Mouse (Mus musculus): Measurements from ENCODE around the gene Ccdc6. TPM values are rescaled to one million over a fixed set of nuclear protein-coding genes. Genes with fewer than 3 reads are reported as not detected.
A peak's percentile ranks its signal among the peaks of the same experiment; 100 is the strongest.

Ccdc6 gene
- total RNA-seq, 2 experiments from 2014 or later, result 56.2 to 62.9 TPM

- no peak for DNase-seq (ENCODE audit: extremely low spot score in 1 of 2, low spot score in 2 of 2)
- intact Hi-C loops (cut with DNase I), result loop anchor here (5.0 kb wide), 1 partner anchor 46 kb away; no protein-coding TSS in a partner anchor
Observed at GRCm38 (mm10) chr10:70088788-70089187, 8.1 kb upstream of the Ccdc6 start.

- intact Hi-C loops (cut with DNase I), result no loop called here
- no peak for DNase-seq (ENCODE audit: extremely low spot score in 1 of 2, low spot score in 2 of 2)
Observed at GRCm38 (mm10) chr10:70091876-70092462, 5.0 kb upstream of the Ccdc6 start.

- intact Hi-C loops (cut with DNase I), result no loop called here
- no peak for DNase-seq (ENCODE audit: extremely low spot score in 1 of 2, low spot score in 2 of 2)
Observed at GRCm38 (mm10) chr10:70093782-70094181, 3.1 kb upstream of the Ccdc6 start.

GRCm38 (mm10) chr10:70095031-70095470 is 1.9 kb upstream of the Ccdc6 start:
- peak in 1 of 2 experiments; percentile 50 for DNase-seq (ENCODE audit: extremely low spot score in 1 of 2, low spot score in 2 of 2)
- intact Hi-C loops (cut with DNase I), result loop anchor here (5.0 kb wide), 2 partner anchors 57 to 72 kb away; no protein-coding TSS in a partner anchor

GRCm38 (mm10) chr10:70095506-70096270 is 1.2 kb upstream of the Ccdc6 start:
- no peak for DNase-seq (ENCODE audit: extremely low spot score in 1 of 2, low spot score in 2 of 2)
- intact Hi-C loops (cut with DNase I), result loop anchor here (5.0 kb wide), 2 partner anchors 57 to 72 kb away; no protein-coding TSS in a partner anchor

GRCm38 (mm10) chr10:70097291-70097901 is 475 bp downstream of the Ccdc6 start:
- intact Hi-C loops (cut with DNase I), result loop anchor here (5.0 kb wide), 2 partner anchors 55 to 70 kb away; no protein-coding TSS in a partner anchor
- peak in 1 of 2 experiments; percentile 34 for DNase-seq (ENCODE audit: extremely low spot score in 1 of 2, low spot score in 2 of 2)

GRCm38 (mm10) chr10:70097911-70098569 is 1.1 kb downstream of the Ccdc6 start:
- DNase-seq (ENCODE audit: extremely low spot score in 1 of 2, low spot score in 2 of 2), result peak; percentile 50 to 75
- intact Hi-C loops (cut with DNase I), result loop anchor here (5.0 kb wide), 2 partner anchors 54 to 69 kb away; no protein-coding TSS in a partner anchor

GRCm38 (mm10) chr10:70098626-70099025 is 1.7 kb downstream of the Ccdc6 start:
- no peak for DNase-seq (ENCODE audit: extremely low spot score in 1 of 2, low spot score in 2 of 2)
- intact Hi-C loops (cut with DNase I), result loop anchor here (5.0 kb wide), 2 partner anchors 54 to 69 kb away; no protein-coding TSS in a partner anchor

- intact Hi-C loops (cut with DNase I), result loop anchor here (5.0 kb wide), 2 partner anchors 53 to 68 kb away; no protein-coding TSS in a partner anchor
- DNase-seq (ENCODE audit: extremely low spot score in 1 of 2, low spot score in 2 of 2), result no peak
Observed at GRCm38 (mm10) chr10:70099052-70099451, 2.1 kb downstream of the Ccdc6 start.

GRCm38 (mm10) chr10:70102086-70102485 is 5.2 kb downstream of the Ccdc6 start:
- no peak for DNase-seq (ENCODE audit: extremely low spot score in 1 of 2, low spot score in 2 of 2)
- intact Hi-C loops (cut with DNase I), result no loop called here

GRCm38 (mm10) chr10:70108016-70108415 is 11.1 kb downstream of the Ccdc6 start:
- no peak for DNase-seq (ENCODE audit: extremely low spot score in 1 of 2, low spot score in 2 of 2)
- intact Hi-C loops (cut with DNase I), result no loop called here

- DNase-seq (ENCODE audit: extremely low spot score in 1 of 2, low spot score in 2 of 2), result no peak
- intact Hi-C loops (cut with DNase I), result no loop called here
Observed at GRCm38 (mm10) chr10:70109974-70110373, 13.1 kb downstream of the Ccdc6 start.

- intact Hi-C loops (cut with DNase I), result no loop called here
- no peak for DNase-seq (ENCODE audit: extremely low spot score in 1 of 2, low spot score in 2 of 2)
Observed at GRCm38 (mm10) chr10:70110815-70111214, 13.9 kb downstream of the Ccdc6 start.

GRCm38 (mm10) chr10:70111643-70112042 is 14.7 kb downstream of the Ccdc6 start:
- intact Hi-C loops (cut with DNase I), result no loop called here
- no peak for DNase-seq (ENCODE audit: extremely low spot score in 1 of 2, low spot score in 2 of 2)

GRCm38 (mm10) chr10:70114048-70114635 is 17.2 kb downstream of the Ccdc6 start:
- intact Hi-C loops (cut with DNase I), result no loop called here
- DNase-seq (ENCODE audit: extremely low spot score in 1 of 2, low spot score in 2 of 2), result no peak

GRCm38 (mm10) chr10:70116454-70116853 is 19.5 kb downstream of the Ccdc6 start:
- intact Hi-C loops (cut with DNase I), result no loop called here

GRCm38 (mm10) chr10:70119451-70119850 is 22.5 kb downstream of the Ccdc6 start:
- intact Hi-C loops (cut with DNase I), result no loop called here
- no peak for DNase-seq (ENCODE audit: extremely low spot score in 1 of 2, low spot score in 2 of 2)

More at GRCm38 (mm10) chr10:70116454-70116853, 19.5 kb downstream of the Ccdc6 start:
- no peak for DNase-seq (ENCODE audit: extremely low spot score in 1 of 2, low spot score in 2 of 2)

GRCm38 (mm10) chr10:70119851-70120370 is 23.0 kb downstream of the Ccdc6 start:
- intact Hi-C loops (cut with DNase I), result no loop called here
- no peak for DNase-seq (ENCODE audit: extremely low spot score in 1 of 2, low spot score in 2 of 2)
